Mouse (Mus musculus): Measurements from ENCODE around the gene Hpse2. TPM values are rescaled to one million over a fixed set of nuclear protein-coding genes. Genes with fewer than 3 reads are reported as not detected.

Hpse2 gene
- polyA plus RNA-seq, 1 experiment from 2014 or later, result 6.0 TPM

- H3K9me3 ChIP-seq (ENCODE audit: control insufficient read depth, low read length), result no peaks in the 10 kb centered on the region
- ATAC-seq (ENCODE audit: low read depth), result no peak
- H3K9ac ChIP-seq (ENCODE audit: low read length), result no peak overlapping the region
- H3K27ac ChIP-seq (ENCODE audit: low read length), result no peak overlapping the region
- WGBS, result 63% methylated on average over 3 of the region's 3 CpGs
- no peak overlapping the region for H3K4me2 ChIP-seq (ENCODE audit: low read depth, low read length)
- H3K27me3 ChIP-seq (ENCODE audit: control insufficient read depth, insufficient read depth, low read depth, low read length), result no peaks in the 10 kb centered on the region
- no peaks in the 10 kb centered on the region for H3K4me1 ChIP-seq (replicated peaks; ENCODE audit: control insufficient read depth, insufficient read depth, low read length)
- H3K4me3 ChIP-seq (ENCODE audit: low read length), result no peak overlapping the region
- no peaks in the 10 kb centered on the region for H3K36me3 ChIP-seq (ENCODE audit: control insufficient read depth, insufficient read depth, low read length)
Observed at GRCm38 (mm10) chr19:43231711-43232110, 156.4 kb downstream of the Hpse2 start.

- H3K9ac ChIP-seq (ENCODE audit: low read length), result no peak overlapping the region
- H3K4me3 ChIP-seq (ENCODE audit: low read length), result no peak overlapping the region
- 0 out of 2 replicates have a peak, but pooled peaks cover 2% of the 10 kb centered on the region for H3K4me1 ChIP-seq (replicated peaks; ENCODE audit: control insufficient read depth, insufficient read depth, low read length)
- no peak overlapping the region for H3K4me2 ChIP-seq (ENCODE audit: low read depth, low read length)
- no peaks in the 10 kb centered on the region for H3K36me3 ChIP-seq (ENCODE audit: control insufficient read depth, insufficient read depth, low read length)
- no peaks in the 10 kb centered on the region for H3K27me3 ChIP-seq (ENCODE audit: control insufficient read depth, insufficient read depth, low read depth, low read length)
- H3K27ac ChIP-seq (ENCODE audit: low read length), result no peak overlapping the region
- no peaks in the 10 kb centered on the region for H3K9me3 ChIP-seq (ENCODE audit: control insufficient read depth, low read length)
- ATAC-seq (ENCODE audit: low read depth), result peak; percentile 87; the same call in 1 of the 2 replicates
- WGBS, result 18% methylated on average over 3 of the region's 3 CpGs
Observed at GRCm38 (mm10) chr19:43193562-43193961, 194.6 kb downstream of the Hpse2 start.

DNA sequence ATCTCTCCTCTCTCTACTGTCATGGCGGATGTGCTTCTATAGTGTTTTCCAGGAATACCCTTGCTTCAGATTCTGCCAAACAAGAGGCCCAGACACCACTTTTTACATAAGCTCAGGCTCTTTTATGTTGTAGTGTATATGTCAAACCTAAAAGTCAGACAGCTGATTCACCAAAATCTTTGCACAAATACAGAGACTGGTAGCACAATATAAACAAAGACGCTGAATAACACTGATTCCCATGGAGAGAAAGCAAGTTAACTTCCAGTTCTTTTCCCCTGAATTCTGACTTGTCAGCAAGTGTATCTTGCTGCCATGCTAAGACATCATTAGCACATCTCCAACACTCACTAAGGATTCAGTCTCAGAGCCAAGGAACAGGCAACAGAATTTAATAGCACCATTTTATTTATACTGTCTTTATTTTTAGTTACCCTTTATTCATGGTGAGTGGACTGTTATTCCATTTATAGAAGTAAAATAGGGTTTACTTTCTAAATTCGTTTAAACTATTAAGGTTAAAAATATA lies 212.7 kb downstream of the Hpse2 start:
- Histone ChIP-seq H3K4me1 (replicated peaks; ENCODE audit: control insufficient read depth, insufficient read depth, low read length) (no peaks in the 10 kb centered on the region), H3K27me3 (ENCODE audit: control insufficient read depth, insufficient read depth, low read depth, low read length) (no peaks in the 10 kb centered on the region), H3K36me3 (ENCODE audit: control insufficient read depth, insufficient read depth, low read length) (no peaks in the 10 kb centered on the region), H3K27ac (ENCODE audit: low read length) (peak overlapping the region; percentile 48), H3K4me2 (ENCODE audit: low read depth, low read length) (no peak overlapping the region), H3K9ac (ENCODE audit: low read length) (no peak overlapping the region), H3K9me3 (ENCODE audit: control insufficient read depth, low read length) (no peaks in the 10 kb centered on the region), H3K4me3 (ENCODE audit: low read length) (no peak overlapping the region)
- peak; percentile 77 for ATAC-seq (ENCODE audit: low read depth)
- 48% methylated on average over 3 of the region's 3 CpGs for WGBS

DNA sequence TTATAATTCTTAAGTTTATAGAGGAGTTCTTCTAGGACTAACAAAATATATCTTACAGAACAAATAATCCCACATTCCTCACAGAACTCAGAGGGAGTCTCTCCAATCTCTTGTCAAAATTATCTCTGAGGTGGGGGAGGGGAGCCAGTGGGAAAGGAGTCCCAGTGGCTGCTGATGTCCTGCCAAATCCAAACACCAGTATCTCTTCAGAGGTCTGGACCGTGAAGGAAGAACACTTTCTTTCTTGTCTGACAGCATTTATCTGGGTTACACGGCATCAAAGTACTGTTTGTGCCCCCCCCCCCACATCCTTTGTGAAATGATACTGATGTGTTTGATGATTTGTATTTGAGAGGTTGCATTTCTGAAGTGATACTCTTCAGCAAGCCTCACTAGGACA lies 213.3 kb downstream of the Hpse2 start:
- Histone ChIP-seq H3K4me2 (ENCODE audit: low read depth, low read length) (no peak overlapping the region), H3K36me3 (ENCODE audit: control insufficient read depth, insufficient read depth, low read length) (no peaks in the 10 kb centered on the region), H3K9me3 (ENCODE audit: control insufficient read depth, low read length) (no peaks in the 10 kb centered on the region), H3K4me3 (ENCODE audit: low read length) (no peak overlapping the region), H3K9ac (ENCODE audit: low read length) (no peak overlapping the region), H3K27me3 (ENCODE audit: control insufficient read depth, insufficient read depth, low read depth, low read length) (no peaks in the 10 kb centered on the region), H3K27ac (ENCODE audit: low read length) (peak overlapping the region; percentile 48), H3K4me1 (replicated peaks; ENCODE audit: control insufficient read depth, insufficient read depth, low read length) (no peaks in the 10 kb centered on the region)
- WGBS, result 14% methylated on average over 2 of the region's 2 CpGs
- peak; percentile 61 for ATAC-seq (ENCODE audit: low read depth)

DNA sequence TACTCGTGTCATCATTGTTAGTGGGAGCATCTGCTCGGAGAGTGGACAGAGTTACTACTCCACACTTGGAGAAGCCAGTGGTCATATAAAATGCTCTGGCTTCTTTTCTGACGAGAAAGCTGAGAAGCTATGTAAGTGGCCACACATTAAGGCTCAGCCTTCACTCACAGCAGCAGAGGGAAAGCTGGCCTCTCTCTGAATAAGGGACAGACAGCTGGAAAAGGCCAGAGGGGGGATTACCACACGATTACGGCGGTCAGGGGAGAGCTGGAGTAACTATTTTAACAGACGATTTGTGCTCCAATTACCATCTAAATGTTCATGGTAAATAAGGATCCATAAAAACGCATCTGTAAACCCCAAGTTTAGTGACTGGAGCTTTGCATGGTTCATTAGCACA lies 232.1 kb downstream of the Hpse2 start:
- ATAC-seq (ENCODE audit: low read depth), result peak; percentile 52
- 51% methylated on average over 8 of the region's 8 CpGs for WGBS
- Histone ChIP-seq H3K4me1 (replicated peaks; ENCODE audit: control insufficient read depth, insufficient read depth, low read length) (no peaks in the 10 kb centered on the region), H3K36me3 (ENCODE audit: control insufficient read depth, insufficient read depth, low read length) (no peaks in the 10 kb centered on the region), H3K9ac (ENCODE audit: low read length) (no peak overlapping the region), H3K27ac (ENCODE audit: low read length) (peak overlapping the region; percentile 18), H3K4me2 (ENCODE audit: low read depth, low read length) (no peak overlapping the region), H3K27me3 (ENCODE audit: control insufficient read depth, insufficient read depth, low read depth, low read length) (no peaks in the 10 kb centered on the region), H3K9me3 (ENCODE audit: control insufficient read depth, low read length) (no peaks in the 10 kb centered on the region), H3K4me3 (ENCODE audit: low read length) (no peak overlapping the region)

- Histone ChIP-seq H3K27ac (ENCODE audit: low read length) (peak overlapping the region; percentile 18), H3K4me2 (ENCODE audit: low read depth, low read length) (no peak overlapping the region), H3K4me3 (ENCODE audit: low read length) (no peak overlapping the region), H3K27me3 (ENCODE audit: control insufficient read depth, insufficient read depth, low read depth, low read length) (no peaks in the 10 kb centered on the region), H3K9ac (ENCODE audit: low read length) (no peak overlapping the region), H3K9me3 (ENCODE audit: control insufficient read depth, low read length) (no peaks in the 10 kb centered on the region), H3K4me1 (replicated peaks; ENCODE audit: control insufficient read depth, insufficient read depth, low read length) (no peaks in the 10 kb centered on the region), H3K36me3 (ENCODE audit: control insufficient read depth, insufficient read depth, low read length) (no peaks in the 10 kb centered on the region)
- ATAC-seq (ENCODE audit: low read depth), result peak; percentile 41; the same call in 1 of the 2 replicates
- WGBS, result 66% methylated on average over 5 of the region's 5 CpGs
Observed at GRCm38 (mm10) chr19:43155582-43155981, 232.6 kb downstream of the Hpse2 start.

DNA sequence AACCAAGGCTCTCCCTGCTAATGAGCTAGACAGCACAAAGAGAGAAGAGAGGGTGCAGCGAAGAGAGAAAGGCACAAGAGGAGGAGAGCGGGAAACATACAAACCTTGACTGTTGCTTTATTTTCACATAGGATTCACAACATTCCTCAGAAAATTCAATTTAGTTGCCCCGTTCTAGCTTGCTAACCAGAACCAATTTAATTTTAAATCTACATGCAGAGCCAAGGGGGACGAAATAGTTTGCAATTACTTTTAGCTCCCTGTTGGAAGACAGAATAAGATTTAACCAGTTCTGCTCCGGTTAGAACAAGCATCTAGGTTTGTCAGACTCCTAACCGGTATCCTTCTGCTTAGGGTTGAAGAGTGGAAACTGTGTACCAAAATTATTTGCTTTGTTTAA lies 240.3 kb downstream of the Hpse2 start:
- H3K9ac ChIP-seq (ENCODE audit: low read length), result no peak overlapping the region
- H3K27ac ChIP-seq (ENCODE audit: low read length), result no peak overlapping the region
- H3K27me3 ChIP-seq (ENCODE audit: control insufficient read depth, insufficient read depth, low read depth, low read length), result no peaks in the 10 kb centered on the region
- no peak overlapping the region for H3K4me2 ChIP-seq (ENCODE audit: low read depth, low read length)
- no peaks in the 10 kb centered on the region for H3K36me3 ChIP-seq (ENCODE audit: control insufficient read depth, insufficient read depth, low read length)
- no peak overlapping the region for H3K4me3 ChIP-seq (ENCODE audit: low read length)
- H3K4me1 ChIP-seq (replicated peaks; ENCODE audit: control insufficient read depth, insufficient read depth, low read length), result peaks cover 3% of the 10 kb centered on the region; the same call in 1 of the 2 replicates
- 77% methylated on average over 6 of the region's 6 CpGs for WGBS
- no peaks in the 10 kb centered on the region for H3K9me3 ChIP-seq (ENCODE audit: control insufficient read depth, low read length)
- no peak for ATAC-seq (ENCODE audit: low read depth)

- H3K9me3 ChIP-seq (ENCODE audit: control insufficient read depth, low read length), result no peaks in the 10 kb centered on the region
- no peak overlapping the region for H3K27ac ChIP-seq (ENCODE audit: low read length)
- no peaks in the 10 kb centered on the region for H3K36me3 ChIP-seq (ENCODE audit: control insufficient read depth, insufficient read depth, low read length)
- no peaks in the 10 kb centered on the region for H3K27me3 ChIP-seq (ENCODE audit: control insufficient read depth, insufficient read depth, low read depth, low read length)
- peaks cover 3% of the 10 kb centered on the region; the same call in 1 of the 2 replicates for H3K4me1 ChIP-seq (replicated peaks; ENCODE audit: control insufficient read depth, insufficient read depth, low read length)
- 55% methylated on average over 7 of the region's 7 CpGs for WGBS
- ATAC-seq (ENCODE audit: low read depth), result no peak
- H3K4me2 ChIP-seq (ENCODE audit: low read depth, low read length), result no peak overlapping the region
- no peak overlapping the region for H3K4me3 ChIP-seq (ENCODE audit: low read length)
- H3K9ac ChIP-seq (ENCODE audit: low read length), result no peak overlapping the region
Observed at GRCm38 (mm10) chr19:43146820-43147219, 241.3 kb downstream of the Hpse2 start.

DNA sequence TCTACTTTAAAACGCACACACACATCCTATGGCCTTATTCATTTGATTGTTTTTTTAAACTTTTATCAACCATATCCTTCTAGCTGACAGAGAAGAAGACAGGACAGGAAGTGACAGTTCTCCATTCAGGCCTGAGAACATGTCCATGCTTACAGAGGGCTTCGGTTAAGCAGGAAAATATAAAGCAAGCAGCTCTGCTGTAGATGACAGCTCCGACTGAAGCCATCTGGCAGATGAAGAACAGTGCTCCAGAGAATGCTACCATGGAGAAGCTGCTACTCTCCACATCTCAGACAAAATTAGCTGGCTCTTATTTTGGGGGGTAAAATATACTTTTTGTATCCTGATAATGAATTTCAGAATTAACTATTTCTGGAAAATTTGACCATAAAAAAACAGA lies 246.5 kb downstream of the Hpse2 start:
- ATAC-seq (ENCODE audit: low read depth), result peak; percentile 57; the same call in 1 of the 2 replicates
- WGBS, result 32% methylated on average over 3 of the region's 3 CpGs
- H3K4me3 ChIP-seq (ENCODE audit: low read length), result no peak overlapping the region

GRCm38 (mm10) chr19:43109796-43110195 lies 278.4 kb downstream of the Hpse2 start:
- Histone ChIP-seq H3K27me3 (ENCODE audit: control insufficient read depth, insufficient read depth, low read depth, low read length) (no peaks in the 10 kb centered on the region), H3K4me3 (ENCODE audit: low read length) (no peak overlapping the region), H3K4me1 (replicated peaks; ENCODE audit: control insufficient read depth, insufficient read depth, low read length) (no peaks in the 10 kb centered on the region), H3K9me3 (ENCODE audit: control insufficient read depth, low read length) (peaks cover 5% of the 10 kb centered on the region), H3K4me2 (ENCODE audit: low read depth, low read length) (no peak overlapping the region), H3K36me3 (ENCODE audit: control insufficient read depth, insufficient read depth, low read length) (no peaks in the 10 kb centered on the region), H3K9ac (ENCODE audit: low read length) (no peak overlapping the region), H3K27ac (ENCODE audit: low read length) (no peak overlapping the region)
- ATAC-seq (ENCODE audit: low read depth), result peak; percentile 49; the same call in 1 of the 2 replicates
- WGBS, result 46% methylated on average over 4 of the region's 4 CpGs

More for the DNA sequence above, 246.5 kb downstream of the Hpse2 start:
- Histone ChIP-seq H3K9me3 (ENCODE audit: control insufficient read depth, low read length) (no peaks in the 10 kb centered on the region), H3K27me3 (ENCODE audit: control insufficient read depth, insufficient read depth, low read depth, low read length) (no peaks in the 10 kb centered on the region), H3K4me1 (replicated peaks; ENCODE audit: control insufficient read depth, insufficient read depth, low read length) (no peaks in the 10 kb centered on the region), H3K27ac (ENCODE audit: low read length) (no peak overlapping the region), H3K9ac (ENCODE audit: low read length) (no peak overlapping the region), H3K36me3 (ENCODE audit: control insufficient read depth, insufficient read depth, low read length) (no peaks in the 10 kb centered on the region), H3K4me2 (ENCODE audit: low read depth, low read length) (no peak overlapping the region)

Data from lung, embryonic 16.5 days (tissue).